Mouse (Mus musculus) CH12.LX (cell line): ENCODE measurements around the gene Fbxo41. TPM values are rescaled to one million over a fixed set of nuclear protein-coding genes. Genes with fewer than 3 reads are reported as not detected.

ENCODE experiments used
- DNase-seq: peaks from one replicate; pipeline ENCODE4 v3.0.0-alpha.2; 2013; ENCODE audit errors: extremely low read depth
- H3K27ac ChIP-seq: 2 replicates; pipeline ENCODE4 v1.5.1; 2012; ENCODE audit warnings: low read depth, mild to moderate bottlenecking, control low read depth, moderate library complexity; ENCODE audit not compliant: insufficient read depth
- H3K27me3 ChIP-seq: replicated peaks from 2 replicates; pipeline ENCODE3; 2012; ENCODE audit warnings: inconsistent platforms
- H3K36me3 ChIP-seq, 2 experiments: replicated peaks in 1 of 2; 2 replicates each; pipeline versions ENCODE3 to v1.6.1; 2012; ENCODE audit warnings: inconsistent platforms in 1 of 2, low read length in 1 of 2, mild to moderate bottlenecking in 1 of 2, mixed read lengths in 1 of 2, moderate library complexity in 1 of 2; ENCODE audit not compliant: control insufficient read depth in 1 of 2, insufficient read depth in 1 of 2
- H3K4me1 ChIP-seq, 2 experiments: 2 replicates each; pipeline ENCODE4 v1.6.1; 2012; ENCODE audit warnings: inconsistent platforms in 1 of 2, moderate library complexity in 1 of 2; ENCODE audit not compliant: insufficient read depth in 2 of 2, control insufficient read depth in 1 of 2
- H3K4me2 ChIP-seq: 2 replicates; pipeline ENCODE4 v1.6.1; 2012; ENCODE audit warnings: low read depth, mild to moderate bottlenecking, control low read depth; ENCODE audit not compliant: poor library complexity, insufficient read depth, severe bottlenecking
- H3K4me3 ChIP-seq, 3 experiments: fragments of 150-350 bp in 1 of 3; sonication (generic) in 1 of 3; replicated peaks in 1 of 3; 2 replicates each; pipeline versions ENCODE3 to v1.5.1; 2011 to 2012; ENCODE audit warnings: low read depth in 2 of 3, low read length in 2 of 3, mild to moderate bottlenecking in 2 of 3, moderate library complexity in 2 of 3, control low read depth in 1 of 3, improper control_type of control experiment in 1 of 3, inconsistent platforms in 1 of 3, mixed read lengths in 1 of 3; ENCODE audit not compliant: poor library complexity in 1 of 3
- H3K79me2 ChIP-seq: replicated peaks from 2 replicates; pipeline ENCODE4 v1.6.1; 2012; ENCODE audit warnings: mild to moderate bottlenecking, moderate library complexity; ENCODE audit not compliant: control insufficient read depth, poor library complexity, insufficient read depth, severe bottlenecking; ENCODE audit errors: extremely low read depth
- H3K9ac ChIP-seq: 2 replicates; pipeline ENCODE4 v1.6.1; 2012; ENCODE audit warnings: low read depth, mild to moderate bottlenecking, control low read depth, moderate library complexity; ENCODE audit not compliant: insufficient read depth
- H3K9me3 ChIP-seq: replicated peaks from 2 replicates; pipeline ENCODE3; 2012; ENCODE audit warnings: low read length, inconsistent platforms, mixed read lengths
- BHLHE40 ChIP-seq: IDR thresholded peaks from 2 replicates; pipeline ENCODE4 v1.6.1; 2011; ENCODE audit warnings: mild to moderate bottlenecking, low read depth, low read length, improper control_type of control experiment
- CHD1 ChIP-seq: IDR thresholded peaks from 2 replicates; pipeline ENCODE4 v1.6.1; 2012; ENCODE audit warnings: low read depth, low read length, improper control_type of control experiment, inconsistent platforms
- CHD2 ChIP-seq: IDR thresholded peaks from 2 replicates; pipeline ENCODE4 v1.6.1; 2011; ENCODE audit warnings: low read length, improper control_type of control experiment
- CTCF ChIP-seq, 2 experiments: IDR thresholded peaks in 1 of 2; conservative IDR thresholded peaks in 1 of 2; 2 replicates each; pipeline ENCODE4 v1.5.1; 2011 to 2012; ENCODE audit warnings: low read depth in 2 of 2, low read length in 2 of 2, improper control_type of control experiment in 1 of 2, inconsistent platforms in 1 of 2, mild to moderate bottlenecking in 1 of 2, moderate library complexity in 1 of 2
- JUN ChIP-seq: IDR thresholded peaks from 2 replicates; pipeline ENCODE4 v1.6.1; 2011; ENCODE audit warnings: low read depth, mild to moderate bottlenecking, low read length, improper control_type of control experiment, moderate library complexity; ENCODE audit not compliant: insufficient read depth
- JUND ChIP-seq: conservative IDR thresholded peaks from 2 replicates; pipeline ENCODE4 v1.6.1; 2011; ENCODE audit warnings: low read depth, low read length, improper control_type of control experiment
- MAFK ChIP-seq: IDR thresholded peaks from 2 replicates; pipeline ENCODE4 v1.6.1; 2011; ENCODE audit warnings: low read length, improper control_type of control experiment; ENCODE audit not compliant: insufficient replicate concordance
- MEF2A ChIP-seq: IDR thresholded peaks from 2 replicates; pipeline ENCODE4 v1.6.1; 2014; ENCODE audit warnings: low read depth, mild to moderate bottlenecking, inconsistent platforms, low read length, improper control_type of control experiment, borderline replicate concordance
- MXI1 ChIP-seq: IDR thresholded peaks from 2 replicates; pipeline ENCODE4 v1.6.1; 2011; ENCODE audit warnings: mild to moderate bottlenecking, low read depth, low read length, improper control_type of control experiment
- MYC ChIP-seq: IDR thresholded peaks from 2 replicates; pipeline ENCODE4 v1.6.1; 2011; ENCODE audit warnings: low read depth, mild to moderate bottlenecking, improper control_type of control experiment, low read length
- NELFE ChIP-seq: IDR thresholded peaks from 2 replicates; pipeline ENCODE4 v1.6.1; 2011; ENCODE audit warnings: low read depth, low read length, improper control_type of control experiment
- POLR2A ChIP-seq: IDR thresholded peaks from 2 replicates; pipeline ENCODE4 v1.6.1; 2011; ENCODE audit warnings: low read depth, mild to moderate bottlenecking, improper control_type of control experiment, low read length
- TBP ChIP-seq: conservative IDR thresholded peaks from 2 replicates; pipeline ENCODE4 v1.6.1; 2011; ENCODE audit warnings: low read depth, low read length, improper control_type of control experiment
- USF1 ChIP-seq: IDR thresholded peaks from 2 replicates; pipeline ENCODE4 v1.6.1; 2014; ENCODE audit warnings: low read depth, mild to moderate bottlenecking, inconsistent platforms, low read length, improper control_type of control experiment
- ZKSCAN1 ChIP-seq: IDR thresholded peaks from 2 replicates; pipeline ENCODE4 v1.6.1; 2012; ENCODE audit warnings: low read depth, inconsistent platforms, low read length, improper control_type of control experiment, borderline replicate concordance
- ZMIZ1 ChIP-seq: IDR thresholded peaks from 2 replicates; pipeline ENCODE4 v1.6.1; 2012; ENCODE audit warnings: low read depth, mild to moderate bottlenecking, inconsistent platforms, low read length, improper control_type of control experiment
- ZNF384 ChIP-seq: IDR thresholded peaks from 2 replicates; pipeline ENCODE4 v1.6.1; 2012; ENCODE audit warnings: low read depth, low read length, improper control_type of control experiment, inconsistent platforms
- dilution Hi-C: fragments of 300-500 bp; cut with MboI; formaldehyde crosslinking; loops from 2 replicates; pipeline ENCODE4 v1.14.3; 2020; ENCODE audit warnings: low sequenced_read_pairs; ENCODE audit not compliant: extremely low pct_unique_long_range_greater_than_20kb, extremely low pct_ligation_motif_present
- in situ Hi-C: fragments of 300-500 bp; cut with MboI; formaldehyde crosslinking; loops from 3 replicates; pipeline ENCODE4 v1.14.3; 2019; ENCODE audit warnings: low sequenced_read_pairs, low pct_ligation_motif_present, low pct_unique_long_range_greater_than_20kb, mixed read lengths
- polyA plus RNA-seq: library from polyadenylated mRNA; unstranded; fragments of >175 nt; gene quantifications from 2 replicates; pipeline ENCODE4 v1.2.1, GENCODE M21; 2012; ENCODE audit warnings: low read depth; ENCODE audit not compliant: insufficient read length
- total RNA-seq, 2 experiments: library from RNA; depleted of rRNA; stranded (reverse); fragments of 300-350 nt in 1 of 2; fragments of >200 nt in 1 of 2; gene quantifications; 2 replicates each; pipeline ENCODE4 v1.2.3; 2012 to 2014

The Fbxo41 gene
- total and polyA plus RNA-seq, 3 experiments = 0.04 TPM; not detected in 2

- dilution Hi-C loops (no loop called here), in situ Hi-C loops (no loop called here)
- no peak overlapping the region for H3K27ac ChIP-seq
- TF ChIP-seq ZNF384 (no peak), JUN (no peak), JUND (no peak), MEF2A (no peak), USF1 (no peak), MXI1 (no peak), CTCF (conservative IDR thresholded peaks at IDR 0.05 in 1 of 2, IDR thresholded peaks at IDR 0.05 in 1 of 2; ENCODE audit: low read depth in 2 of 2, low read length in 2 of 2) (no peak), NELFE (no peak), MYC (no peak)
- no peak for DNase-seq
- H3K9me3 ChIP-seq = no peaks in the 10 kb centered on the region
- H3K9ac ChIP-seq = no peak overlapping the region
- H3K79me2 ChIP-seq = peaks cover 6% of the 10 kb centered on the region
- H3K36me3 ChIP-seq = peaks cover 72 to 93% of the 10 kb centered on the region in 2 experiments
- no peaks in the 10 kb centered on the region for H3K27me3 ChIP-seq
- no peak overlapping the region for H3K4me2 ChIP-seq
- peaks cover 0 to 9% of the 10 kb centered on the region in 2 experiments; a peak in 2 of 4 replicates for H3K4me1 ChIP-seq
- no peak overlapping the region for H3K4me3 ChIP-seq
These were observed 61.7 kb downstream of the Fbxo41 start for GRCm38 (mm10) chr6:85441142-85441541.

GRCm38 (mm10) chr6:85436631-85437030 is 66.2 kb downstream of the Fbxo41 start:
- no peak overlapping the region for H3K27ac ChIP-seq
- H3K4me2 ChIP-seq = no peak overlapping the region
- peaks cover 38 to 52% of the 10 kb centered on the region in 2 experiments for H3K36me3 ChIP-seq
- H3K9me3 ChIP-seq = no peaks in the 10 kb centered on the region
- in situ Hi-C loops = no loop called here
- H3K79me2 ChIP-seq = peaks cover 45% of the 10 kb centered on the region
- peaks cover 2 to 38% of the 10 kb centered on the region in 2 experiments; a peak in 3 of 4 replicates for H3K4me1 ChIP-seq
- dilution Hi-C loops = no loop called here
- no peak overlapping the region for H3K4me3 ChIP-seq
- TF ChIP-seq CHD2 (no peak), ZKSCAN1 (no peak), MAFK (no peak), CHD1 (no peak), MXI1 (no peak), BHLHE40 (no peak), POLR2A (no peak), ZMIZ1 (no peak), ZNF384 (no peak), MYC (no peak), TBP (no peak), USF1 (no peak)
- H3K9ac ChIP-seq = no peak overlapping the region
- H3K27me3 ChIP-seq = no peaks in the 10 kb centered on the region
- no peak for DNase-seq
